Mouse (Mus musculus) lung, postnatal 25 days (tissue): ENCODE measurements around the gene Ankrd39.
A peak's percentile ranks its signal among the peaks of the same experiment; 100 is the strongest.

Source experiments
- DNase-seq: peaks from one replicate; pipeline ENCODE4 v3.0.0; 2022; ENCODE audit warnings: low spot score

Ankrd39 gene

DNA sequence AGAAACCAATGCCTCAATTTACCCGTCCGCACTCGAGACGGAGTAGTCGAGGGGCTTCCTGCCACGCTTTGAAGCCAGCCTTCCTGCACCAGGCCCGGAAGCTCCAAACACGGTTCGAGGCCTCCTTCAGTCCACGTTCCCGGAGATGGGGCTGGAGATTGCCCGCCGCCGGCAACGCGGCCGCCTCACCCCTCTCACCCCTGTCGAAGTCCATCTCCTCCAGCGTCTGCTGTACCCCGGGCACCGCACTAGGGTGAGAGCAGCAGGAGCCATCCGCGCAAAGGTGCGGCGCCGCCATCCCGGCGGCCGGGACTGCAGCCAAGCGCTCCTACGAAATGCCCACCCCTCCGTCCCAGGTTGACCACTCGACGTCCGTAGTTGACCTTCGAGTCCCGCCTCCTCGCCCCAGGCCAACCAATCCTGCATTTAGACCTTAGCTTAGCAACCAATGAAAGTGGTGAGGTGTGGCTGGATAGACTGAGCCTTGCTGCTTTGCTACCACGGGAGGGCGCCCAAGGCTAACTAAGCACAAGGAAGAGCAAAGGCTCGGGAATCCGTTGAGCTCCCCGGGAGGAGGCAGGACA, at the start of gene Ankrd39:
Ankrd39 (minus strand) TSS at position 558 of the 584 bp plus-strand sequence.
- peak; percentile 99 for DNase-seq

DNA sequence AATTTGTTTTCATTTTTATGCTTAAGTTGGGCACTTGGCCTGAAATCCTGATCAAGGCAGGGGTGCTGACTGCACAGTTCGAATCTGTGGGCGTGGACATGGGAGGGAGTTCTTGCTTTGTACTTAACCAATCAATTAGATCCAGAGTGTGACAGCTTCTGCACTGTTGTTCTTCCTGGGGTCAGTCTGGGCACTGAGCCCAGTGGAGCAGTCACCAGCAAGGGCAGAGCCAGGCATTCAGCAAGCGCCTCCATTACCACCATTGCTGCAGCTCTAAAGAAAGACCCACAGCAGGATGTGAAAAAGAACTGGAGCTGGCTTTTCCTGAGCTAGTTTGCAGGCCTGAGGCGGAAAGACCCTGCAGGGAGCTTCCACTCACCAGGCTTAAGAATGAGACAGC, 48.9 kb upstream of the Ankrd39 start:
- peak; percentile 66 for DNase-seq

DNA sequence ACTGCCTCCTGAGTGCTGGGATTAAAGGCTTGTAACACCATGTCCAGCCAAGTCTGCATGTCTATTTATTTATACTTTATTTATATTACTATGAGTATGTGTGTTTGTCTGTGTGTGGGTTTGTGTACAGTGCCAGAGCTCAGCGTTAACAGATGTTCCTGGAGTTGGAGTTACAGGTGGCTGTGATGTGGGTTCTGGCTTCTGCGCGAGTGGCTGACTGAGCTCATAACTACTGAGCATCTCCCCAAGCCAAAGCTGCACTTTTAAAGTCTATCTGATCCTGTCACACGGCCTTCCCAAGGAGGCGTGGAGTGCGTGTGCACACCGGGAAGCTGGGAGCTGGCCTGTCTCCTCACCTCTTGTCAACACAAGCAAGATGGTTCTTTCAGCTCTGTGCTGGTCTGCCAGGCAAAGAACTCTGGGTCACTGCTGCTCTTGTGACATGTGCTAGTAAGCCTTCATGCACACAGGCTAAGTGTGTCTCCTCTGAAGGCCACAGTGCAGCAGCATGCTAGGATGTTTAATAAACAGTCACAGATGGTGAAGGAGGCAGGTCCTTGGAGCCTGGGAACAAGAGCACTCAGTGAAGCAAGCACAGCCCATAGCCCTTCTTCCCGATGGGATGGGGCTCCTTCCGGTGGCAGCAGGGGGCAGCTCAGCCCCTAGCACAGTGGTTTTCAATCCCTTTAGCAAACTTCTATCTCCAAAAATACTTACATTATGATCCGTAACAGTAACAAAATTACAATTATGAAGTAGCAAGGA, 48.1 kb upstream of the Ankrd39 start:
- no peak for DNase-seq

DNA sequence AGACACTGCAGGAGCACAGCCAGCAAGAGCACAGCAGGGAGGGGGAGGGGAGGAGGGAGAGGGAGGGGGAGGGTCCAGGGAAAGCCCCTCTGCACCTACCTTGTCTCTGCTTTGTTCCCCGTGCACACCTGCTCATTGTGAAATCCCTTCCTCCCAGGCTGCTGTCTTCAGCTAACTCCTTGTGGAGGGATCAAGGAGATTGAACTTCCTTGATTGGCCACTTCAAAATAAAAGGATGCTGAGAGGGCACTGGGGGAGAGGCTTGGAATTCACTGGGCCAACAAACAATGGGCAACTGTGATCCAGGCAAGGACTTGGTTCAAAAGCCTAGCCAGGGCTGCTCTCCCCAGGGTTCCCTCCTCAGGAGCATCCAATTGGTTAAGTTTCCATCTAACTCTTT, 45.9 kb upstream of the Ankrd39 start:
- DNase-seq, result no peak

- no peak for DNase-seq
Measured at GRCm38 (mm10) chr1:36591408-36591807, 44.2 kb upstream of the Ankrd39 start.

GRCm38 (mm10) chr1:36590664-36591063, 43.4 kb upstream of the Ankrd39 start:
- no peak for DNase-seq

GRCm38 (mm10) chr1:36589486-36589885, 42.2 kb upstream of the Ankrd39 start:
- peak; percentile 67 for DNase-seq

- DNase-seq, result no peak
Measured at GRCm38 (mm10) chr1:36588476-36589450, 41.5 kb upstream of the Ankrd39 start.

DNA sequence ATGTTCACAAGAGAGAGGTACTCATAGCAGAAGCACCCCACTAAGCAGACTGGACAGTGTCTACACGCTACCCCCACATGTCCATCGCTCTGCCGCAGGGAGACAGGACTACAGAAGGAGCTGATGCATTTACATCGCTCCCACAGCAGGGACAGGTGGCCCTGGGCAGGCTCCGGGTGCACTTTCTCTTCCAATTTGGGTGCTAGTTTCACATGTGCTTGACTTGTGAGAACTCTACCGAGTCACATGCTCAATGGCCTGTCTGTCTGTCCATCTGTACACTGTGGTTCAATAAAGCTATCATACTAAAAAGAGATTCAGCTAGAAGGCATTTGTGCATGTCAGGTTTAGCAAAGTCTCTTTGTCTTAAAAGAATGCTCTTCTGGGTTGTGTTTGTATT, 40.6 kb upstream of the Ankrd39 start:
- DNase-seq, result no peak

GRCm38 (mm10) chr1:36586288-36586687, 39.0 kb upstream of the Ankrd39 start:
- no peak for DNase-seq

DNA sequence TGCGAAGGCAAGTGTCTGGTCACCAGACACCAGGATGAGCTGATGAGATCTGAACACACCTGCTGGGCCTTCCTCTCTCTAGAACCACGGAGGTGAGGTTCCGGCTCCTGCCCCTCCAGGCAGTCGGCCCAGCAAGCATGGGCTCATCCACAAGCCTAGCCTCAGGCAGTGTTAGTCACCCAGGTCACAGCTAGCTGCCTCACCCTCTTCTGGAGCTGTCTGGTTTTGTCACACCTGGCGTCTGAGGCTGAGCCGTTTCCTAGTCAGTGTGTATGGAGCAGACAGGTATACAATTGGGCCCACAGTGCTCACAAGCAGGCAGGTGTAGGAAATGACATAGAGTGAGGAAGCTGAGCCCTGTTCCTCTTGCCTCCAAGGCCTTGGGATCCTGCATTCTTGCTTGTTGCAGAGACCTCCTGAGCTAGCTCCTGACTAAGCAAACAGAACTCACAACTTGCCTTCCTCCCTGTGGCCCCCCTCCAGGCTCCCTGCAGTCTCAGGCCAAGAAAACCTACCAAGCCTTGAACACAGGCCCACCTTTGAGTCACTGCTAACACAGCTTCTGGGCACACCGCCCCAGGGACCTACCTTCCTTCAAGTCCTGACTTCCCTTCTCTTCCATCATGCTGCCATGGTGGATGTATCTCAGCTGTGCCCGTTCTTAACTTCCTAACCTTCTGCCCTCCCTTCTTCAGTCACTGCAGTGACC, 36.3 kb upstream of the Ankrd39 start:
- no peak for DNase-seq

- DNase-seq, result no peak
Measured at GRCm38 (mm10) chr1:36582211-36582610, 35.0 kb upstream of the Ankrd39 start.

- no peak for DNase-seq
Measured at GRCm38 (mm10) chr1:36581260-36581659, 34.0 kb upstream of the Ankrd39 start.

GRCm38 (mm10) chr1:36580384-36581207, 33.4 kb upstream of the Ankrd39 start:
- DNase-seq, result no peak

- no peak for DNase-seq
Measured at GRCm38 (mm10) chr1:36579974-36580383, 32.7 kb upstream of the Ankrd39 start.

DNA sequence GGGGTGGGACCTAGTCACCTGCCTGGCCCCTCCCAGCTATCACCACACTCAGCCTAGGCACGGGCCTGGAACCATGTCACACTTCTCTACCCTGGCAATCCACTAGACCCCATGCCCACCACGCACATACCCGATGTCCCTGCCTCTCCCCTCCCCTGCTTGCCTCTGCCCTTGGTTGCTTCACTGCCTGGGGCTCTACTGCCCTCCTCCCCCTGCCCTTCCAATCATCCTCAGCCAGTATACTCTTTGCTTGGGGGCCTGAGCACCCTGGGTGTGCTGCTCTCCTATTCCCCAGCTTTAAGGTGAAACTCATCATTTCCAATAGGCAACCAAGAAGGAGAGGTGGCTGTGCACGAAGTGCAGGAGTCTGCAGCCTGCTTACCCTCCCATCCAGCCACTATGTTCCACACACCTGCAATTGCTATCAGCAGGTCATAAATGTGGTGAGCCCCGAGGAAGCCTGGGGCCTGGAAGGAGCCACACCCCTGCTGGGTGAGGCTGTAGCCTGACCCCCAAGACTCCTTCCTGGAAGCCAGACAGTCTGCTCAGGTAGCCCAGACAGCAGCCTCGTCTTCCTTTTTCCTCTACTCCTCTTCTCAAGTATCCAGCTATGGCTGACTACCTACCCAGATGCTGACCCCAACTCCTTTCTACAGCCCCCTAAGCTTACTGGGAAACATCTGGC, 29.9 kb upstream of the Ankrd39 start:
- no peak for DNase-seq

DNA sequence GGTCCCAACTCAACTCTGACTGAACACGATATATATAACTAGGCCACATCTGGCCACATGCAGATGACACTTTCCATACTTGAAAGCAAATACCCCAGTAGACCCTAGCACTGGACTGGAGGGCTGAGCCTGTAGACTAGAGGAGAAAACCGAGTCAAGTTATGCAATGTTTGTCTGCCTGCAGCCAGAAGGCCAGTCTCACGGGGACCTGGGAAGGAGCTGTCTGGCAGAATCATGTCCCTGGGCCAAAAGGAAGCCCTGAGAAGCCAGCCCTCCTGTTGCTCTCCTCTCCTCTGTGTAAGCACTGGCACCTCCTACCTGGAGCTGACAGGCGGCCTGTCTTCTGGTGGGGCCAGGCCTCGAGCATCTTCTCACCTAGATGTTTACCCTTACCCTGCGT, 28.1 kb upstream of the Ankrd39 start:
- no peak for DNase-seq

DNA sequence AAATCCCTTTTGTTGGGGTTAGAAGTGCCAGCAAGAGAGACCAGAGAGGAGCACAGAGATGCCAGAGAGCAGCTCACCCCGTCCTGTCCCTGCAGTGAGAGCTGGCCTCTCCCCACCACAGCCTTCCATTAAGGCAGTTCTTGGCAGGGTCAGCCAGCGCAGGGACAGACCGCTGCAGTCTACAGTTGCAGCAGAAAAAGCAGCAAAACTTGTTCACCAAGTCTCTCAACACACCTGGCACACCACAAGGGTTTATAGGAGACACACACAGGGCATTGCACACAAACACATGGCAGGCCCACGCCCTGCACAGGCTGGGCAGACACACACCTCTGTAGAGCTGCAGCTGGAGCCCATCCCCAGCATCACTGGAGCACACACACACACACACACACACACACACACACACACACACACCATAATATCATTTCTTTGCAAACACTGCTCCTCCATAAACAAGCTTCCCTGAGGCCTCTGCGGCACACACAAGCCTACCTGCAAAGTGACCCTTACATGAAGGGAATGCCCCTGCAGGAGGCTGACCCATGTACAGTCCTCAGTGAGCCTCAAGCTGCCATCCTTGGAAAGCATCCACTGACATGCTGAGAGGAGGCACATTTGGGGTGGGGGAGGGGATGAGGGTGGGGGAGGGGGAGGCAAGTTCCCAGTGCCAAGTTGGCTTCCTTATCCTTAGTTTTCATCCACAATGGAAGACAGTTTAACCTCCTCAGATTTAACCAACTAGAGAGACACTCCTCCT, 27.1 kb upstream of the Ankrd39 start:
- DNase-seq, result no peak

- no peak for DNase-seq
Measured at GRCm38 (mm10) chr1:36573524-36573923, 26.3 kb upstream of the Ankrd39 start.

- DNase-seq, result no peak
Measured at GRCm38 (mm10) chr1:36572709-36573108, 25.5 kb upstream of the Ankrd39 start.
